Mouse (Mus musculus): ENCODE measurements at regions not wholly inside any gene's neighbourhood (a gene's known extent, or its start where the extent isn't known, plus 50 kb on each side); places are given as distances from the start of the nearest gene placed in this dataset.
"Not testable (repeated sequence)": the region's sequence is repeated elsewhere in the genome, so short reads cannot be mapped to it uniquely, and the experiment has no call there.

- Histone ChIP-seq H3K4me3 (ENCODE audit: insufficient read depth, low read length) (no peak overlapping the region), H3K27ac (ENCODE audit: insufficient read depth, low read length) (no peak overlapping the region), H3K4me1 (ENCODE audit: control insufficient read depth, insufficient read depth, low read length) (no peaks in the 10 kb centered on the region)
- TF ChIP-seq POLR2A (IDR thresholded peaks at IDR 0.05; ENCODE audit: extremely low read depth, insufficient read depth, low read length) (no peak), CTCF (IDR thresholded peaks at IDR 0.05; ENCODE audit: extremely low read depth, insufficient read depth, low read length) (no peak)
These were observed 249.4 kb upstream of the Akr1e1 start for GRCm38 (mm10) chr13:4858341-4858740.

GRCm38 (mm10) chr13:4839481-4839880 is 230.5 kb upstream of the Akr1e1 start:
- H3K4me3 ChIP-seq (ENCODE audit: insufficient read depth, low read length); H3K27ac ChIP-seq (ENCODE audit: insufficient read depth, low read length); H3K4me1 ChIP-seq (ENCODE audit: control insufficient read depth, insufficient read depth, low read length): not testable (repeated sequence)

GRCm38 (mm10) chr13:4826756-4827155 is 217.8 kb upstream of the Akr1e1 start:
- no peak for TF ChIP-seq CTCF (IDR thresholded peaks at IDR 0.05; ENCODE audit: extremely low read depth, insufficient read depth, low read length)
- TF ChIP-seq POLR2A (IDR thresholded peaks at IDR 0.05; ENCODE audit: extremely low read depth, insufficient read depth, low read length): no peak
- no peak overlapping the region for H3K27ac ChIP-seq (ENCODE audit: insufficient read depth, low read length)
- H3K4me3 ChIP-seq (ENCODE audit: insufficient read depth, low read length): no peak overlapping the region
- H3K4me1 ChIP-seq (ENCODE audit: control insufficient read depth, insufficient read depth, low read length): no peaks in the 10 kb centered on the region

- not testable (repeated sequence) for H3K4me3 ChIP-seq (ENCODE audit: insufficient read depth, low read length); H3K4me1 ChIP-seq (ENCODE audit: control insufficient read depth, insufficient read depth, low read length); H3K27ac ChIP-seq (ENCODE audit: insufficient read depth, low read length)
These were observed 216.8 kb upstream of the Akr1e1 start for GRCm38 (mm10) chr13:4825749-4826148.

- TF ChIP-seq CTCF (IDR thresholded peaks at IDR 0.05; ENCODE audit: extremely low read depth, insufficient read depth, low read length) (no peak), POLR2A (IDR thresholded peaks at IDR 0.05; ENCODE audit: extremely low read depth, insufficient read depth, low read length) (no peak)
- no peak overlapping the region for H3K27ac ChIP-seq (ENCODE audit: insufficient read depth, low read length)
- no peaks in the 10 kb centered on the region for H3K4me1 ChIP-seq (ENCODE audit: control insufficient read depth, insufficient read depth, low read length)
- no peak overlapping the region for H3K4me3 ChIP-seq (ENCODE audit: insufficient read depth, low read length)
These were observed 197.9 kb upstream of the Akr1e1 start for GRCm38 (mm10) chr13:4806876-4807275.

GRCm38 (mm10) chr13:4800666-4801065 is 191.7 kb upstream of the Akr1e1 start:
- no peaks in the 10 kb centered on the region for H3K4me1 ChIP-seq (ENCODE audit: control insufficient read depth, insufficient read depth, low read length)
- TF ChIP-seq CTCF (IDR thresholded peaks at IDR 0.05; ENCODE audit: extremely low read depth, insufficient read depth, low read length): no peak
- no peak for TF ChIP-seq POLR2A (IDR thresholded peaks at IDR 0.05; ENCODE audit: extremely low read depth, insufficient read depth, low read length)
- no peak overlapping the region for H3K4me3 ChIP-seq (ENCODE audit: insufficient read depth, low read length)
- no peak overlapping the region for H3K27ac ChIP-seq (ENCODE audit: insufficient read depth, low read length)

- TF ChIP-seq POLR2A (IDR thresholded peaks at IDR 0.05; ENCODE audit: extremely low read depth, insufficient read depth, low read length): no peak
- no peak for TF ChIP-seq CTCF (IDR thresholded peaks at IDR 0.05; ENCODE audit: extremely low read depth, insufficient read depth, low read length)
- Histone ChIP-seq H3K4me3 (ENCODE audit: insufficient read depth, low read length) (no peak overlapping the region), H3K4me1 (ENCODE audit: control insufficient read depth, insufficient read depth, low read length) (no peaks in the 10 kb centered on the region), H3K27ac (ENCODE audit: insufficient read depth, low read length) (no peak overlapping the region)
These were observed 182.2 kb upstream of the Akr1e1 start for GRCm38 (mm10) chr13:4791139-4791538.

GRCm38 (mm10) chr13:4790414-4790813 is 181.4 kb upstream of the Akr1e1 start:
- Histone ChIP-seq H3K4me1 (ENCODE audit: control insufficient read depth, insufficient read depth, low read length) (no peaks in the 10 kb centered on the region), H3K4me3 (ENCODE audit: insufficient read depth, low read length) (no peak overlapping the region), H3K27ac (ENCODE audit: insufficient read depth, low read length) (no peak overlapping the region)
- no peak for TF ChIP-seq POLR2A (IDR thresholded peaks at IDR 0.05; ENCODE audit: extremely low read depth, insufficient read depth, low read length)
- no peak for TF ChIP-seq CTCF (IDR thresholded peaks at IDR 0.05; ENCODE audit: extremely low read depth, insufficient read depth, low read length)

- TF ChIP-seq POLR2A (IDR thresholded peaks at IDR 0.05; ENCODE audit: extremely low read depth, insufficient read depth, low read length) (no peak), CTCF (IDR thresholded peaks at IDR 0.05; ENCODE audit: extremely low read depth, insufficient read depth, low read length) (no peak)
- Histone ChIP-seq H3K4me1 (ENCODE audit: control insufficient read depth, insufficient read depth, low read length) (no peaks in the 10 kb centered on the region), H3K27ac (ENCODE audit: insufficient read depth, low read length) (no peak overlapping the region), H3K4me3 (ENCODE audit: insufficient read depth, low read length) (no peak overlapping the region)
These were observed 174.3 kb upstream of the Akr1e1 start for GRCm38 (mm10) chr13:4783290-4783689.

- not testable (repeated sequence) for H3K4me1 ChIP-seq (ENCODE audit: control insufficient read depth, insufficient read depth, low read length); H3K4me3 ChIP-seq (ENCODE audit: insufficient read depth, low read length); H3K27ac ChIP-seq (ENCODE audit: insufficient read depth, low read length)
These were observed 169.4 kb upstream of the Akr1e1 start for GRCm38 (mm10) chr13:4778264-4778823.

GRCm38 (mm10) chr13:4776855-4777254 is 167.9 kb upstream of the Akr1e1 start:
- TF ChIP-seq POLR2A (IDR thresholded peaks at IDR 0.05; ENCODE audit: extremely low read depth, insufficient read depth, low read length) (no peak), CTCF (IDR thresholded peaks at IDR 0.05; ENCODE audit: extremely low read depth, insufficient read depth, low read length) (peak; percentile 72)
- H3K4me3 ChIP-seq (ENCODE audit: insufficient read depth, low read length): no peak overlapping the region
- no peaks in the 10 kb centered on the region for H3K4me1 ChIP-seq (ENCODE audit: control insufficient read depth, insufficient read depth, low read length)
- H3K27ac ChIP-seq (ENCODE audit: insufficient read depth, low read length): no peak overlapping the region
